Mouse (Mus musculus) C2C12 (cell line): ENCODE measurements around the gene Hpse2.

Experiments
- CTCF ChIP-seq: IDR thresholded peaks from one replicate; pipeline ENCODE4 v1.5.1; 2011; ENCODE audit not compliant: control insufficient read depth, insufficient read depth, insufficient read length
- MAX ChIP-seq: IDR thresholded peaks from one replicate; pipeline ENCODE4 v1.6.1; 2011; ENCODE audit warnings: mild to moderate bottlenecking, control low read depth
- MYOD1 ChIP-seq: IDR thresholded peaks from one replicate; pipeline ENCODE4 v1.6.1; 2011; ENCODE audit warnings: low read depth; ENCODE audit not compliant: control insufficient read depth, insufficient read length

- TF ChIP-seq CTCF (no peak), MAX (no peak), MYOD1 (no peak)
Measured at GRCm38 (mm10) chr19:42857096-42857495, 531.1 kb downstream of the Hpse2 start.
